Mouse (Mus musculus): ENCODE results near the gene Ugt1a9.
"Not testable (repeated sequence)": the region's sequence is repeated elsewhere in the genome, so short reads cannot be mapped to it uniquely, and the experiment has no call there.

Gene Ugt1a9

DNA sequence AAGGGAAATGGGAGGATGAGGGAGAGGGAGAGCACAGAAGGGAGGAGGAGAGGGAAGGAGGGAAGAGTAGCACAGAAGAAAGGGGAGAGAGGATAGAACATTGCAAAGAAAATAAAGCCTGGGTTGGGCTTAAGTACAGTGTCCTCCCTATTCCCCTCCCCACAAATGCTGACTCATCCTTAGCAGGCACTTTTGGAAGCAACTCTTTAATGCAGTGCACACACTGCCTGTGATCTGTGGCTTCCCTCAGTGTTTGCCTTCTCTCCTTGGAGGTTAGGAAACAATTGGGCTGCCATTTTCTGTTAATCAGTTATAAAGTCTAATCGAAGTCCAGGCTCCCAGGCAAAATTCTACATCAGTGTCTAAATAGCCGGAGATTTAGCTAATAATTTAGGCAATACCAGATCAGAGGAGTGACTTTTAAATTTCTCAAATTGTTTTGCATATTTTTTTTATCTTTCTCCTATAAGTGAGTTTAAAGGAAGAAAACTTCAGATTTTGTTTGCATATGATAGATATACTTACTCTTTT lies 38.5 kb downstream of the Ugt1a9 start:
- DNase-seq, result not testable (repeated sequence)

- not testable (repeated sequence) for DNase-seq
Observed at GRCm38 (mm10) chr1:88109604-88110003, 39.0 kb downstream of the Ugt1a9 start.

GRCm38 (mm10) chr1:88112769-88113168 lies 42.2 kb downstream of the Ugt1a9 start:
- DNase-seq, result not testable (repeated sequence)

DNA sequence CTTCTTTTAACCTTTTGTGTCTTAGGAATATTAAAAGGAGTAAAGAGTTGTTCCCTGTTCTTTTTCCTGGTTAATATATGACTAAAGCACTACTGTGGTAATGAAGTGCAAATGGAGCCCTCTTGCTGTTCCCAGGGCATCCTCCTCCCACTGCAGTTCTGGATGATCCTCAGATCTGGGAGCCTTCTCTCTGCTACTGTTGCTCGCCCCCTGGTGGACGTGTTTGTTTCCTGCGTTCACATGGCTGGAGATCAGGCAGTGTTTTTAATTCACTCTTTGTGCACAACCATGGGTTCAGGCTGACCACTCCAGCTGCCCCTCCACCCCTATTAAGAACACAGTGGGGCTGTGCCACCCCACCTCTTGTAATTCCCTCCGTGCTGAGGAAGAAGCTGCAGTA lies 50.0 kb downstream of the Ugt1a9 start:
- DNase-seq, result not testable (repeated sequence)

DNA sequence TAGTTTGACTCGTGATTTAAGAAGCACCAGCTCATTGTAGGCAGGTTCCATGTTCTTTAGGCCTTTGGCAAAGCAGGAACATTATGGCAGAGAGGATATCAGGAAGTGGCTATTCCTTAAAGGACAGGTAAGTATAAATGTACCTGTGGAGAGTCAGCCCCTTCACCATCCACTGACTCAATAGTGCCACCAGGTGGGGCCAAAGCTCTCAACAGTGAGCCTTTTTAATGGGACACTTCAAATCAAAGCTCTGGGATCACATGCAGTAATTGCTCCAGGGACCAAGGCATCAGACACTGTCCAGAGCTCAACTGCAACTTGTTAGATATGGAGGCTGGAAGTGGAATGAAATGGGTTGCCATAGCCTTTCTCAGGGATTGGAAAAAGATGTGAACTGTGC lies 50.9 kb downstream of the Ugt1a9 start:
- not testable (repeated sequence) for DNase-seq

DNA sequence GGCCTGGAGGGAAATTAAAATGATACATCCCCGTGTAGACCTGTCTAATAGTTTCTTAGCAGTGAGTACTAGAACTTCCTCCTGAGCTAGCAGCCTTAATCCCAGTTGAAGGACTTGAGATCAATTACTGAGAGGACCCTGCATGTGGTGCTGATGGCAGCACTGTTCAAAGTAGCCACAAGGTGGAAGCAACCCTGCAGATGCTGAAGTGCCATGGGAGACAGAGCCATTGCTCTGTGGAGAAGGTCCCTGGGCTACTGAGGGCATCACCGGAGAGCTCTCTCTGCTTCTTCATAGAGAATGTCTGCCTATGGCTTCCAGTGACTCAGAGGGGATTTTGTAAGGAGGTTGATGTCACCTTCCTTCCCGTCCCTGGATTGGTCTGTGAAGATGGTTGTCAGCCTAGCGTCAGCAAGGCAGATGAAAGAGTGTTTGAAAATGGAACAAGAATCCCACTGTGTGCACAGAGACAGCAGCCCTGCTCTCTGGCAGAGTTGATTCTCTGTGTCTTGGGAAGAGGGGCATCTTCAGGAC lies 55.3 kb downstream of the Ugt1a9 start:
- not testable (repeated sequence) for DNase-seq

- DNase-seq, result not testable (repeated sequence)
Observed at GRCm38 (mm10) chr1:88129091-88129490, 58.5 kb downstream of the Ugt1a9 start.

GRCm38 (mm10) chr1:88130223-88130622 lies 59.6 kb downstream of the Ugt1a9 start:
- DNase-seq, result not testable (repeated sequence)

DNA sequence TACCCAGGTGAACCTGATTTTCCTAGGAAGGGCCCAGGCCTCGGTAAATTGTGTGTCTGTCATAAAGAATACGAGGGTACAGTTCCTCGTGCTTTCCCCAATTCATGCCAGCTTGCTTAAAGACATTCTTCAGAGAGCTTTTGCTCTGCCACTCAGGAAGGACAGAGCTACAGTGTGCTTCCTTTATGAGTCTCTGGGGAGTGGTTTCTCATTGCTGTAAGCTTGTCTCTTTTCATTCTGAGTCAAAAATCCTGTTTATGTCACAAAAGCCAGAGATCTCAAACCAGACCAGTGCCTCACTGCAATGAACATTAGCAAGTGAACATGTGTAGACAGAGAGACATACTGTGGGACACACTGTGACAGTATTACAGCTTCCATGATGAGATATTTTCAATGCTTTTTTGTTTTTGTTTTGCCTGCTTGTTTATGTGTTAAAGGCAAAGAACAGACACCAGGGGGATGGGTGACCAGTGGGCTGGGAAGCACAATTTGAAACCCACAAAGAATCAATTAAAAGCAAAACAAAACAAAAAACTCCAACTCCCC lies 63.4 kb downstream of the Ugt1a9 start:
- DNase-seq, result no peak

DNA sequence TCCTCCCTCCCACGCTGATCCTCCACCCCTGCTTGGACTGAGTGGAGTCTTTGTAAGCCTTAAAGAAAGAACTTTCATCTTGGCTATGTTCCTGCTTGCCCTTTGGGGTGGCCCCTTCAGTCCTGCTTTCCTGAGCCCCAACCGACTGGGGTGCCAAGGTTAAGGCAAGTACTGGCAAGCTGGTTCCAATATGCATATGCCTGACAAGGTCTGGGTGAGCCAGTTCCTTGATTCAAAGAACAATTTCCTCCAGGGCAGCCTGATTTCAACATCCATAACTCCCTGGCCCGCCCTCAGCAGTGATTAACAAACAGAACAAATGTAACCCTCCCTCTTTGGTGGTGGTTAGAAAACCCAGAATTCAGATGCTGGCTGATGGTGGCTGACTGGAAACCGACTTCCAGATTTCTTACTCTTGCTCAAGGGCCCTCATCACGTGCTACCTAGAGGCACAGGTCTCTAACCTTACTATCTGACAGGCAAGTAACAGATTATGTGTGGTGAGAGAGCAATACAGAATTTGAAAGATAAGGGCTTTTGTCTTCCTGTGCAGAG lies 63.9 kb downstream of the Ugt1a9 start, which contains the start of gene Ugt1a6a:
TSS of gene Ugt1a6a (plus strand) at position 353 of the 555 bp plus-strand sequence.
- DNase-seq, result not testable (repeated sequence)

- not testable (repeated sequence) for DNase-seq
Observed at GRCm38 (mm10) chr1:88135229-88135904, 64.8 kb downstream of the Ugt1a9 start.

DNA sequence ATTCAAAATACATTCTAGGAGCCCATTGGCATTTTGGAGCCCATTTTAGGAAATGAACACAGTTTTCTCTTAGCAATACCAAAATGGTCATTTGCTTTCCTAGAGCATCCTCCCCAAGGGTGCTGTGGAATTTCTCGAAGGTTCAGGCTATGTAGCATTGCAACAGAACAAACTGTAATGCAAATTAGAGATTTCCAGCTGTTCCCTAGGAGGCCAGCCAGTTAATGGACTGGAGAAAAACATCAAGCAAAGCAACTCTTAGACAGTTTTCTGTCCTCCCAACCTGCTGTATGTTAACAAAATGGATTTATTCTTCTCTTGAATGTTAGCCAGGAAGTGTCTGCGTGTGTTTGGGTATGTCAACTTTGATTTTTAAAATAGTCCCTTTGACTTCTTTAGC lies 66.0 kb downstream of the Ugt1a9 start:
- no peak for DNase-seq

DNA sequence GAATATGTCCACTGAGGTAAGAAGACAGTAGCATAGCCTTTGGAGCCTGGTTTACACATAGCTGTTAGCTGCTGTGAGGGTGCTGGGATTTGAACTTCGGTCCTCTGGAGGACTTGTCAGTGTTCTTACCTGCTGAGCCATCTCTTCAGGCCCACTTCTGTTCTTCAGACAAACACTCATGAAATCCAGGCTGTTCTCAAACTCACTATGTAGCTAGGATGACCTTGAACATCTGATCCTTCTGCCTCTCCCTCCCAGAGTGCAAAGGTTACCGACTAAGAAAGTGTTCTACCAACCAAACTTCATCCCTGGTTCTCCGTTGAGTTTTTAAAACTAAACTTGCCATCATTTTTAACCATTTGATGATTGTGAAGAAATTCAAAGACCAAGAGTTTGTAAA lies 66.7 kb downstream of the Ugt1a9 start:
- DNase-seq, result no peak

- DNase-seq, result no peak
Observed at GRCm38 (mm10) chr1:88138145-88138544, 67.5 kb downstream of the Ugt1a9 start.

DNA sequence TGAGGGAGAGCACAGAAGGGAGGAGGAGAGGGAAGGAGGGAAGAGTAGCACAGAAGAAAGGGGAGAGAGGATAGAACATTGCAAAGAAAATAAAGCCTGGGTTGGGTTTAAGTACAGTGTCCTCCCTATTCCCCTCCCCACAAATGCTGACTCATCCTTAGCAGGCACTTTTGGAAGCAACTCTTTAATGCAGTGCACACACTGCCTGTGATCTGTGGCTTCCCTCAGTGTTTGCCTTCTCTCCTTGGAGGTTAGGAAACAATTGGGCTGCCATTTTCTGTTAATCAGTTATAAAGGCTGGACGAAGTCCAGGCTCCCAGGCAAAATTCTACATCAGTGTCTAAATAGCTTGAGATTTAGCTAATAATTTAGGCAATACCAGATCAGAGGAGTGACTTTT lies 69.9 kb downstream of the Ugt1a9 start:
- DNase-seq, result not testable (repeated sequence)

- DNase-seq, result peak; percentile 25
Observed at GRCm38 (mm10) chr1:88143966-88144675, 73.5 kb downstream of the Ugt1a9 start.

DNA sequence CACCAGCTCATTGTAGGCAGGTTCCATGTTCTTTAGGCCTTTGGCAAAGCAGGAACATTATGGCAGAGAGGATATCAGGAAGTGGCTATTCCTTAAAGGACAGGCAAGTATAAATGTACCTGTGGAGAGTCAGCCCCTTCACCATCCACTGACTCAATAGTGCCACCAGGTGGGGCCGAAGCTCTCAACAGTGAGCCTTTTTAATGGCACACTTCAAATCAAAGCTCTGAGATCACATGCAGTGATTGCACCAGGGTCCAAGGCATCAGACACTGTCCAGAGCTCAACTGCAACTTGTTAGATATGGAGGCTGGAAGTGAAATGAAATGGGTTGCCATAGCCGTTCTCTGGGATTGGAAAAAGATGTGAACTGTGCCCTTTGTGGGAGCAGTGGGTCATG lies 74.7 kb downstream of the Ugt1a9 start:
- DNase-seq, result not testable (repeated sequence)

DNA sequence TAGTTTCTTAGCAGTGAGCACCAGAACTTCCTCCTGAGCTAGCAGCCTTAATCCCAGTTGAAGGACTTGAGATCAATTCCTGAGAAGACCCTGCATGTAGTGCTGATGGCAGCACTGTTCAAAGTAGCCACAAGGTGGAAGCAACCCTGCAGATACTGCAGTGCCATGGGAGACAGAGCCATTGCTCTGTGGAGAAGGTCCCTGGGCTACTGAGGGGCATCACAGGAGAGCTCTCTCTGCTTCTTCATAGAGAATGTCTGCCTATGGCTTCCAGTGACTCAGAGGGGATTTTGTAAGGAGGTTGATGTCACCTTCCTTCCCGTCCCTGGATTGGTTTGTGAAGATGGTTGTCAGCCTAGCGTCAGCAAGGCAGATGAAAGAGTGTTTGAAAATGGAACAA lies 79.5 kb downstream of the Ugt1a9 start:
- not testable (repeated sequence) for DNase-seq

DNA sequence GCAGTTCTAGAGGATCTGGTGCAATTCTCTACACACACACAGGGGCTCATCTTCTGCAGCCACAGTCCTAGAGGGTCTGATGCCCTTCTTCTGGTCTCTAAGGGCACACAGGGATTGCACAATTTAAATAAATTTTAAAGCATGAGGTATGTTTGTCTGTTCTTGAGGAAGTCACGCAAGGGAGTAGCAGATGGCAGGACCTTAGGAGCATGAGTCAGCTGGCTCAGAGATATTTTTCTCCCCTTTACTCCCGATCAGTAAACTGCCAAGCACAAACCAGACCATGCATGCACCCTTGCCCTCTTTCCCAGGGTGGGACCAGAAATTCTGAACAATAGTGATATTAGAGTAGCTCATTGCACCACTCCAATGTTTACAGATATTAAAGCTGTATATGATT lies 87.8 kb downstream of the Ugt1a9 start:
- no peak for DNase-seq

GRCm38 (mm10) chr1:88165711-88166110 lies 95.1 kb downstream of the Ugt1a9 start, which contains the start of gene Ugt1a5:
Gene Ugt1a5 (plus strand): TSS chr1:88166012.
- no peak for DNase-seq

- not testable (repeated sequence) for DNase-seq
Observed at GRCm38 (mm10) chr1:88172190-88172589, 101.6 kb downstream of the Ugt1a9 start.

- DNase-seq, result no peak
Observed at GRCm38 (mm10) chr1:88179657-88180056, 109.1 kb downstream of the Ugt1a9 start.

DNA sequence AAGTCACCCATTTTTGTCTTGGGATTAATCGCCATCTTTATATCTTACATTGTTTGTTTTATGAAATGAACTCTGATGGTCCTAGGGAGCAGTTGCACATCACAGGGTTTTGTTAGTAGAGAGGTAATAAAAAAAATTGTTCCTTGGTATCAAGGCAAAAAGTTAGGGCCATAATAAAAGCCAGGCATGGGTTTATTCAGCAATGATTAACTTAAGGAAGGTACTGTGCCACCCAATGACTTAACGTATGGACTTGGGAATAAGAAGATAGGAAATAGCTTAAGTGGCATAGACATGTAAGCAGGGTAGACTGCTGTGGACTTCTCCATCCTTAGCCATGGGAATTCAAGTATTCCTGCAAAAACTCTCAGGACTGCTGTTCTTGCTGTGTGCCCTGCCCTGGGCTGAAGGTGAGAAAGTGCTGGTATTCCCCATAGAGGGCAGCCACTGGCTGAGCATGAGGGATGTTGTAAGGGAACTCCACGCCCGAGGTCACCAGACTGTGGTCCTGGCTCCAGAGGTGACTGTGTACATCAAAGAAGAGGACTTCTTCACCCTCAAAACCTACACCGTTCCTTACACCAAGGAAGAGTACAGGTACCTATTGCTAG lies 115.8 kb downstream of the Ugt1a9 start:
- no peak for DNase-seq
